Mouse (Mus musculus): ENCODE measurements around the gene Hps3.
"Not testable (repeated sequence)": the region's sequence is repeated elsewhere in the genome, so short reads cannot be mapped to it uniquely, and the experiment has no call there.

Gene Hps3

DNA sequence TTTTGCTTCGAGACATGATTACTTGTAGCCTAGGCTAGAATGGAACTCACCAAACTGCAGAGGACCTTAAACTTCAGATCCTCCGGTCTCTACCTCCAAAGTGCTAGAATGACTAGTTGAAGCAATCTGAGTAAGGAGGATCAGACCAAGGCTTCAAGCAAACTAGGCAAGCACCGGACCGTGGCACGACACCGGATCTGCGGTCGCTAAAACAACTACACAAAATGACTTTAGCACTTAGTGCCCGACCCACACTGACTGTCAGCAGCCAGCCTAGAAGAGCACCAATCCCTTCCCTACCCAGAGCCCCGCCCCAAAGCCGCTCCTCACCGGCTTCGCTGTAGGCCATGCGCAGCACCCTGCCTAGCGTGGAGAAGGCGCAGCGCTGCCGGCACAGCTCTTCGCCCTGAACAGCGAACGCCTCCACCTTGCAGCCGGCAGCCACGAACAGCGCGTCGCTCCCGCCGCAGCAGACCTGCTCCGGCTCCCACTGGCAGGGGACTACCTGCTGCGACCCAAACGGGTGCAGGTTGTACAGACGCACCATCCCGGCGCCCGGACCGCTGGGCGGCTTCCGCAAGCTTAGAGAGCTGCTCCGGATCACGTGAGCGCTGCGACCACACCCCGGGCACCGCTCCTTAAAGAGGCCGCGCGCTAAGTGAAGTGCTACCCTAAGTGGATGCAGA lies at the start of gene Hps3:
Gene Hps3, minus strand, starts transcription at position 597 of the 686 bp plus-strand sequence.
- DNase-seq (ENCODE audit: inconsistent ontology term): peak; percentile 89

DNA sequence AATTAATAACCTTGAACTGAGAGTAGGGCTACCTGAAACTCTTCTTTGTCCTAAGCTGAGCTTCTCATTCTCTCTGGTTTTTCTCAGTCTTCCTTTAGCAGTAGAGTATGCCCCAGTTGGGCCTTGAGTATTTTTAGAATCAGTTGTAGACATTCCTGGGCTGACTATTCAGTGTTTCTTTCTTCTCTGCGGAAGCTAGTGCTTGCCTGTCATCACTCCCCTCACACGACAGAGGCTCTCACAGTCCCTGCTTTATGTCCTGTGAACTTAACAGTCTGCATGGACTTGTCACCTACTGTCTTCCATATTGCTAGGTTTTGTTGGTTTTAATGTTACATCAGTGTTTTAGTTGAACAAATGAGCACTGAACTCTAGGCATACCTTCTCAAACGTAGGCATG lies 47.0 kb upstream of the Hps3 start:
- no peak for DNase-seq (ENCODE audit: inconsistent ontology term)

DNA sequence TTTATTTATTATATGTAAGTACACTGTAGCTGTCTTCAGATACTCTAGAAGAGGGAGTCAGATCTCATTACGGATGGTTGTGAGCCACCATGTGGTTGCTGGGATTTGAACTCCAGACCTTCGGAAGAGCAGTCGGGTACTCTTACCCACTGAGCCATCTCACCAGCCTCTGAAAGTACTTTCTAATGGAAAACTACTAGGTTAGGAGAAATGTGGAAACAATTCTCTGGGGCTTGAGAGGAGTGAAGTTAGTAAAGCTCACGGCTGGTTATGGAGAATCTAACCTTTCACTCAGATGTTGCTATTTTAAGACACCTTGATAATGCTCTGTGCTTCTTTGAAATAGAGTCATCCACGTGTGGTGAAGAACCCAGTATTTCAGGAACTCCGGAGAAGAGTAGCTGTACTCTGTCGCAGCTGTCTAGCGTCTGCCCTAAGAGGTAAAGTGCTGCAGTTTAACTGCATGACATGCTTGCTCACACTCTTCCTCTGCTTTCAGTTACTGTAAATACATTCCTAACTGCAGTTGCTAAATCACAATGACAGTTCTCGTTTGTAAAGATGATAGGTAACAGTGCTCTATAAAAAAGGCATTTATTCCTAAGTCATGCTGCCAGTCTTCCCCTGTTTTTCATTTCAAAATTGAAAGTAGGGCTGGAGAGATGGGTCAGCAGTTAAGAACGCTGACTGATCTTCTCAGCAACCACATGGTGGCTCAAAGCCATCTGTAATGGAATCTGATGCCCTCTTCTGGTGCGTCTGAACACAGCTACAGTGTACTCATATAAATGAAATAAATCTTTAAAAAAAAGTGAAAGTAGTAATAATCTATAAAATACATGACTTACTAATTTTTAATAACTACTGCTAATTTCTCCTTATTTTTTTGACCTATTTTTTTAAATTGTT lies 41.3 kb upstream of the Hps3 start:
- DNase-seq (ENCODE audit: inconsistent ontology term): peak; percentile 38

DNA sequence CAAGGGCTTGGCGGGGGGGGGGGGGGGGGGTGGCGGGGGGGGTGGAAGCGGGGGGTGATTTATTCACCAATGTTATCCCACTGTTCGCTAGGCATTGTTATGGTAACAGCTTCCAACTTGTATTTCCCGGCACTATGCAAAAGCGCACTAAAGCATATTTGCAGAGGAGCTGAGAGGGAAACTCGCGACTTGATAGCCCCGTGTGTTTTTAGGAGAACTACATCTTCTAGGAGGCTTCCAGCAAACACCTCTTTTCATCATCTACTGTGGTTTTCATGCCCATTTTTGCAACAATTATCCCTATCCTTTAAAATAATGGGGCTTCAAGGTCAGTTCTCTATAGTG lies 23.1 kb upstream of the Hps3 start:
- DNase-seq (ENCODE audit: inconsistent ontology term): peak; percentile 19

DNA sequence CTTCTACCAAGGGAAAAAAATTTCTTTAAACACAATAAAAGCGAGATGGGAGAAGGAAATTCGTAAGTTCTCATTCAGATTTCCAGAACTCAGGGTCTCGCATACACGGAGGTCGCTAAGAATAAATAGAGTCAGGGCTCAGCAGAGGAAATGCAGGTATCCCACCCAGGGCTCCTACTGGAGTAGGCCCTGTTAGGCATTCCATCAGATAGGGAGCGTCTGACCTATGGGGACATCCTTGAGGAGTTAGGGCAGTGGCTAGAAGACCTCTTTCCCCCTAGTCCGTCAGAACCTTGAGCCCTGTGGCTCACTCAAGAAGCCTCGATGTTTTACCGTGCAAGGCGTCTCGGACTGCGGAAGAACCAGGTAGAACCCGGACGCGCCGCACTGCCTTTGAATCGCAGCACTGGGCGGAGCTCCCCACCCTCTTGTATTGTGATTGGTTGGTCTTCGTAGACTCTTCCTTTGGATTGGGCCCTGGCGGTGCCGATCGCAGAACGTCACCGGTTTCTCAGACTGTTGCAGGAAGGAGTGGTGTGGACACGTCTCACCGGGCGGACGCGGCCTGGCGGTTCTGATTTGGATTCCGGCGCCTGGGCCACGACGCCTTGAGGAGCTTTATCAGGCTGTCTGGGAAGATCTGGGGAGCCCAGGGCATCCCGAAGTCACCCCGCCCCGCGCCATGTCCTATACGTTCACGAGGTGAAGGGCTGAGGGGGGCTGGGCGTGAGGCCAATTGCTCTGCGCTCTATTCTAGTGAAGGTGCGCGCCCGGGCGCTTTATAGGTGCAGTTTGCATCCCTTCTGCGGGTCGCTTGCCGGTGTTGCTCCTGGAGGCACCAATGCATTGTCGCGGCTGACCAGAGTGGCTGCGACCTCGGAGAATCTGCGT lies 22.4 kb upstream of the Hps3 start, which contains the start of gene Hltf:
Gene Hltf, plus strand, starts transcription at position 506 of the 891 bp plus-strand sequence.
- DNase-seq (ENCODE audit: inconsistent ontology term): peak; percentile 97

DNA sequence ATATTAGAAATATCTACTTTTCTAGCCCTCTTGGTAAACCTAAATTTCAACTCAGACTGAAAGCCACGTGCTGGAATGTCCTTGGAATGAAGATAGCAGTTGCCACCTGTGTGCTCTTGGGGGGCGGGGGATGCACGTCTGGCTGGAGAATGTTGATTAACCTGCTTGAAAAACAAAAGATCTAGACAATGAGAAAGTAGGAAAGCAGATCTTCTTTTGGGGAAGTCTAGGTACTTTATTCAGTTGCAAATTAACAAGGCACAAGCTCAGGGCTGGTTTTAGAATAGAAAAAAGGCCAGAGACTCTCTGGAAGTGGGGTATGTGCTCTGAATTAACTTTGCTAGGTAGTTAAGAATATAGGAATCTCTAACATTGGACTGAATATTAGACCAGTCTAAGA lies 9.6 kb upstream of the Hps3 start:
- not testable (repeated sequence) for DNase-seq (ENCODE audit: inconsistent ontology term)

DNA sequence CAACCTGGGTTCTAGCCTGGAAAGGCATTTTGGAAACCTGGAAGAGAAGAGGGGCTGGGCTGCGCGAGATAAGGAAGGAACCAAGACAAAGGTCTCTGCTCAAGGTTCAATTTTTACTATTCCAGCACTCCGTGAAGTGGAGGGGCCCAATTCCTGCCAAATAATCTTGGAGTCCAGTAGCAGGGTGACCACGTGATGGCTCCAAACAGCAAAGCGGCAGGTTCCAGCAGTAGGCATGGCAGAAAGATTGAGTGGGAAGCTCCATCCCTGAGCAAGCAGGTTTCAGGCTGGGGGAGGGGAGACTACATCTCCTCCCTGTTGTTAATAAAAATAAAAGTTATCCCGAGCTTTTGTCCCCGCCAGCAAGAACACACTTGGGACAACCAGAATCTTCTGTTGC lies 6.3 kb upstream of the Hps3 start:
- DNase-seq (ENCODE audit: inconsistent ontology term): not testable (repeated sequence)

DNA sequence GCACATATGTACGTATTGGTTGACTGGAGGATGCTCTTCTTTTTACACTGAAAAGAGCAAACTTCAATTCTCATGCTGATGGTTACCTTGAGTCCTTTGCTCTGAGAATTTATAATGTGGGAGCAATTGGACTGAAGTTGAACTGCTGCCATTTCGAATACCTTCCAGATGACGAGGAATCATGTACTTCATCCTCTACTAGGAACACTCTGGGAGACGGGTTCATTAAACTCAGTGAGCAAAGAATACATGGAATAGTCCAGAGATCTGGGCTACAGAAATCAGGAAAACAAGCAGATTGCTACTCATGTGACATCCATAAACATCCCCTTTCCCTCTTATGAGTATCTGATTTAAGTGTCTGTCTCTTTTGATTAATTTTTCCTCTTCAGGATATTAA lies 954 bp upstream of the Hps3 start:
- no peak for DNase-seq (ENCODE audit: inconsistent ontology term)

DNA sequence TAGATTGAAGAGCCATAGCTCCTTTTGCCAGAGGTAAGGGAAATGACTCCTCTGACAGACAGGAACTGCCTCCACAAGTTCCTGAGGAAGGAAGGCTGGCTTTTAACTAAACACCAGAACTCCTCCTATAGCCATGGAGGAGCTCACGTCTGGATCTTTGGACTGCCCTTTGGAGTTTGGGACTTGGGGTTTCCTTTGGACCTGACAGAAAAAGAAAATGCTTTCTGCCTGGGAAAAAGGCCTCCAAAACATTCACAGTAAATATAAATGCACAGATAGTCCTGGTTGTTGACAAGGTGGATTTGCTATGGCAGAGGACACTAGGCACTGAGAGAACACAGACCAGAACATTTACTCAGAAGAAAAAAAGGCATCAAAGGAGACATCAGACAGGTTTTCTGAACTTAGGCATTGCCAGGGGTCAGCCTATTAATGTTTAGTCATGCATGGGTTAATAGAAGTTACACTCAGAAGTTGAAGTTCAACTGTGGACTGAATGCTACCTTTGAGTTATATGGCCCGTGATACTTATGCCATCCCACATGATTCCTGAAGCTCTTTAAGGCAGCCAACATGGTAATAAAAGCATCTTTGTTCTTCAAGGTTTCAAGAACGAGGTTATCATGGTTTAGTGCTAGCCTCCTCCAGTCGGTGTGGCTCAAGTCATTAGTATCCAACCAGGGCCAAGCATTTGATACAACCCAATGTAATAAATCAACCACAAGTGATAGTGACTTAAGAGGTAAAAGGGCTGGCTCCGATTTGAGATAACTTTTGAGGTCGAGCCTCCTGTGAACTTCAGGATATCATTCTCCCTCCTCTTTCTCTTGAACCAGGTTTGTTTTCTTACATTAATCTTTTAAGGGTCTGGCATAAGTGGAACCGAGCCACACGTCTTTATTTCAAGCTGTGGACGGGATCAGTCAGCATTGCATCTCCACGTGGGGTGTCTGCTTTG lies 1.1 kb downstream of the Hps3 start:
- peak; percentile 15 for DNase-seq (ENCODE audit: inconsistent ontology term)

DNA sequence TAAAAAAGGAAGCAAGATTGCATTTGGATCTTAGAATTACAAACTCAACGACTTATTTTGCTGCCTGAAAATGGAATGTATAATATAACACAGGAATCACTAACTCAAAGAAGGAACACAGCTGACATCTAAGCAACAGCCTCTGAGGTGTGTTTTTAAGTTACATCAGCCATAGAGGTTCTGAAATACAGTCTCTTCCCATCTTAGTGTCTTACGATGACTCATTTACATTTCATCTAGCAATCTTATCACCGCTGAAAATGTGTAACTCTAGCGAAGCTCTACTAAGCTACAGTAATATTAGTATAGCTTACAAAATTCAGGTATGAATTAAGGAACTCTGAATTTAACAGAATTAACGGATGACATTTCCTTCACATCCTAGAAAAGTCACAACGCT lies 4.3 kb downstream of the Hps3 start:
- DNase-seq (ENCODE audit: inconsistent ontology term): no peak

DNA sequence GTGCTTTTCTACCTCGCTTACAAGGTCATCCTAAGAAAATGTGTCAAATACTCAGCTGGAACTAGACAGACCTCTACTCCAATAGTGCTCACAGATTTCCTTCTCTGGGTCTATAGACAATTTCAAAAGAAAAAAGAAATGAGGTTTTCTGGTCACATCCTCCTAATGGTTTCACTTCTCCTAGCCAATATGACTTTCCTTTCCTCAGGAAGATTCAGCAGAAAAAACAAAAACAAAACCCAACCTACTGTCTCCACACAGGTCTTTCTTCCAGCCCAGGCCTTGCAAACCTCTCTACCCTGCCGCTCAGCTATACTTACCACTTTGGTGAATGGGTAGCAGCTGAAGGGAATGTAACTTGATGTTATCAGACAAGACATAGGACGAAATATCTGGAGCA lies 6.5 kb downstream of the Hps3 start:
- no peak for DNase-seq (ENCODE audit: inconsistent ontology term)

DNA sequence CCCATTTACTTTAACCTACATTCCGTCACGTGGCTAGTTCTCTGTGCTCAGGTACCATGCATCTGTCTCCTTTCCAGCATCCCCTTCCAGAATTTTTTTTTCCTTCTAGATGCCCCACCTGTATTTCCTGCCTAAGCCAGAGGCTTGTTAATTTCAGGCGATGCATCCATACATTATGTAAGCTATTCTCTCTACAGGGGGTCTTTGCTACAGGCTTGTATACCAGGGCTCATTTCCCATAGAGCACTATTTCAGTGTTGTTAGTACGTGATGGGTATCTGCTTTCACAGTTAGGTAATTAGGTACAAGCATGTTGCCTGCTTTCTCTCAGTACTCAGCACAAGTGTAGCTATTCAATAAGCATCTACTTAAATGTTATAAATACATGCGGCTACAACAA lies 7.3 kb downstream of the Hps3 start:
- no peak for DNase-seq (ENCODE audit: inconsistent ontology term)

DNA sequence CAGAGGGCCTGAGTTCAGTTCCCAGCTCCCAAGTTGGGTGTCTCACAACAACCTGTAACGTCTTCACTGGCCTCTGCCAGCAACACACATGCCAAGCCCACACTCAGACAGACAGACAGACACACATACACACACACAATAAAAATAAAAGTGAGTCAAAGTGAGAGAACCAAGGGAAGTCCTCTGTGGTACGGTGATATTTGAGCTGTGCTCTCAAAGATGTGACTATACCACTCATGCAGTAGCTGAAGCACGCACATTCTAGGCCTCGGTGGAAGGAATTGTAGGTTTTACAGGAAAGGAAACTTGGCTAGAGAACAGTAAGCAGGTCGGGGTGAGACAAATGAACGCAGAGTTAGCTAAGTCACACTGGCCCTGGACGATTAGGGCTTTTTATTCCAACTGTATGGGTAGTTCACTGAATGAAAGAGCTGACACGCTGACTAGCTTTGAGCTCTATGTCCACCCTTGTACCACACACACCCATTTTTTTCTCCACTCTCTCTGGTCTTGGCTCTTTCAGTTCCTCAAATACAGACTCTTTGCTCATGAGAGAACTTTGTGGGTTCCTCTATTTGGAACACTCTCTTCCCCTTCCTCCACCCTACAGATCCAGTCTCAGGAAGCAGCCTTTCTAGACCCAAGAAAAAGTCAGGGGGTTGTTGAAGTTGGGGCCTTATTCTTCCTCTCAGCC lies 8.0 kb downstream of the Hps3 start:
- DNase-seq (ENCODE audit: inconsistent ontology term): no peak

DNA sequence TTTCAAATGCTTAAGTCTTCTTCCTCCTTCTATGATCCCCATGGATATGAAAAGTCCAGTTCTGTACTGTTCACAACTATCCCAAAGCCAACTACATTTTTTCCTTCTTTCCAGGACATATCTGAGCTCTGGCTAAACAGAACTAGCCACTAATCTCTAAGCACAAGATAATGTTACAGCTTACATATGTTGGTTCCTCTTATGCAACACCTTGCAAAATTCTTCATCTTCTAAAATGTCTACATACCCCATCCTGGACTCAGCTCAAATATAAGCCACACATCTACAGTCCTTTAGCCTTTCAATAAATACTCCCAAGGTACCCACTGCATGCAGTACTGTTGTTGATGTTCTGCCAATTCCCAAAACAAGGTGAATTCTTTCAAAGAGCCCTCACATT lies 8.6 kb downstream of the Hps3 start:
- no peak for DNase-seq (ENCODE audit: inconsistent ontology term)

DNA sequence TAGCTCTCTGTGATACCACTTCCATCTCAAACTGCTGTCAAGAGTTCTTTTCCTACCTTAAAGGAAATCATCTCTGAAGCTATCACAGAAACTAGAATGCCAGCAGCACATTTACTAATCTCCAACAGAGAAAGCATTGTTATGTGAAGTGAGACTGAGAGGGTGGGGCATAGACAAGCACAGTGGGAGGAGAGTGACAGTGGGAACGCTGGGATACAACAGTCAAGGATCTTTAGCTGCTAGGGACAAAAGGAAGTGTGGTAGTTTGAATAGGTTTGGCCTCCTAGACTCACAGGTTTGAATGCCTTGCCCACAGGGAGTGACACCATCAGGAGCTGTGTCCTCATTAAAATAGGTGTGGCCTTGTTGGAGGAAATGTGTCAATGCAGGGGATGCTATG lies 11.3 kb downstream of the Hps3 start:
- no peak for DNase-seq (ENCODE audit: inconsistent ontology term)

DNA sequence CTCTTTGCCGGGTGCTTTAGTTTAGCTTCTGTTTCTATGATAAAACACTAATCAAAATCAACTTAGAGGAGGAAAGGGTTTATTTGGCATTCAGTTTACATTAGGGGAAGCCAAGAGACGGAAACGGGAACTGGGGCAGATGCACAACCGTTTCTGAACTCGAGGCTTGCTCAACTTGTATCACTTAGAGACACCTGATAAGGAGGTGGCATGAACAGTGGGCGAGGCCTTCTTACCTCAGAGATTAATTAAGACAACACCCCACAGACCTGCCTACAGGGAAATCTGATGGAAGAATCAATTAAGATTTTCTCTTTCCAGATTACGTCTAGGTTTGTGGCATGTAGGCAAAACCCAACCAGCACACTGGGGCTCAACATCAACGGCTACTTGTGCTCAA lies 17.0 kb downstream of the Hps3 start:
- DNase-seq (ENCODE audit: inconsistent ontology term): no peak

DNA sequence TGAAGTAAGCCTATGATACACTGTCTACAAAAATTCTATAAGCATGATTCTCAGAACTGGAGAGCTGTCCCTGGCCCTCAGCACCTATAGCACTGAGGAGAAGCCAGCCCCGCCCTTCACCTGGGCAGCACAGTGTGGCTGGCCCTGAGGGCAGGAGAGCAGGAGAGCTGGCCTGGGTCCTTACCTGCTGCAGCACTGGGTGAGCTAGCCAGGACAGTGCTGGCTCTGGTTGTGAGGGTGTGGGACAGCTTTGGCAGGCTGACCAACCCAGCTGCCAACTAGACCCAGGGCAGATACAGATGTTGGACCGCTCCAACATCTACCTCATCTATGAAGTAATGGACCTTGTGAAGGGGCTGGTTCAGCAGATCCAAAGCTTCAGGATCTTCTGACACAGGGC lies 20.7 kb downstream of the Hps3 start:
- DNase-seq (ENCODE audit: inconsistent ontology term): no peak

DNA sequence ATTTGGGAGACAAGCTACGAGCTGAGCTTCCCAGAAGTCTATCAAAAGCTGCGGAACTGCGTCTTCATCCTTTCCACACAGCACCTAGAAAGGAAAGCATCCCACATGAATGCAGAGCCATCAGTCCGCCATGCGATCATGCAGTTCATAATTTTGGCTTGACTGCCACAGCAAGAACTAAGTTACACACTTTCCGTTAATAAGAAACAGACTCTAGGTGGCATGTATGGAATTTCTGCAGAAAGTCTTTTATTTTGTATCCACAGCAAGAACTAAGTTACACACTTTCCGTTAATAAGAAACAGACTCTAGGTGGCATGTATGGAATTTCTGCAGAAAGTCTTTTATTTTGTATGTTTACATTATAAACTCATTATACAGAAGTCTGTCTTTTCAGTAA lies 24.2 kb downstream of the Hps3 start:
- DNase-seq (ENCODE audit: inconsistent ontology term): not testable (repeated sequence)

DNA sequence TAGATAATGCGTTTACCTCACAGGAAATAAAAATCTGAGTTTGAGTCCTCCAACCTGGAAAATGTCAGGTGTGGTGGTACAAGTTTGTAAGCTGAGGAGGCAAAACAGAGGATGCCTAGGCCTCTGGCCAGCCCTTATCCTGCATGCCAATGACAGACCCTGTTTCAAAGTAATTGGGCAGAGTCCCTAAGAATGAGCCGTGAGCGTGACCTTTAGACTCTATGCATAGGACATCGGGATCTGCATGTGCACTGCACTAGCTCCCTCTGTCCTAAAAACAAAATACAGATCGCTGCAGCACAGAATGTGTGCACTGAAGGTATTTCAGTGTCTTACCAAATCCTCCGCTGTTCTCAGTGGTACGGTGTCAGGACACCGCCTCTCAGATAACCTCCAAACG lies 24.7 kb downstream of the Hps3 start:
- DNase-seq (ENCODE audit: inconsistent ontology term): no peak

DNA sequence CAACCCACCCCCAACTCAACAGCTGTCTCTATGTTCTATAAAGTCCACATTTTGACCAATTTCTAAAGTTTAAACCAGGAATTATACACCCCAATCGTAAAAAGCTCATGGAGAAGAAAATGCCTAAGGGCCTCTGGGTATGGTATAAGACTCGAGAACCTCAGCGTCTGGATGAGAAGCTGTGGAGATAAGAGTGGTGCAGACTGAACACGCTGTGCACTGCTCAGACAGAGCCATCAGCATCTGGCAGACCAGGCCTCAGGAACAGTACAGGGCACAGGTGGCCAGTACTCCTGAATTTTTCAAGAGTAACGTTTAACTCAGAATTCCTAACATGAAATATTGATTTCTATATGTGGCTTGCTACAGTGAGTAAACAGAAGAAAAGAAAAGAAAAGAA lies 27.4 kb downstream of the Hps3 start:
- DNase-seq (ENCODE audit: inconsistent ontology term): no peak
